Mouse (Mus musculus): ENCODE results near the gene Ccdc92b.
A peak's percentile ranks its signal among the peaks of the same experiment; 100 is the strongest.

Ccdc92b gene

DNA sequence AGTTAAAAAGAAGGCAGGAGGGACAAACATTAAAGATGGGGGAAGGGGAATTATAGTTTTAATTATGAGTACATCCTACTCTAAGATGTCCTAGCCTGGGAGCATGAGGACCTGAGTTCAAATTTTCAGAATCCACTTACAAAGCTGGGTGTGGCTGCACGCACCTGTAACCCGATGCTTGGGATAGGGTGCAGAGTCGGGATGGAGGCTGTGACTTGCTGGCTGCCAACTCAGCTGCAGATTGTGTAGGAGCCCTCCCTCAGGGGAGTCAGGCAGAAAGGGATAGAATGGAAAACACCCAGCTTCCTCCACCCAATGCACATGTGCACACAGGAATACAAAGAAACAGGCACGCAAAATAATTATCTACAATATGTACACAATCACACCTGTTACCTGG, 6.0 kb upstream of the Ccdc92b start:
- no peak for DNase-seq

- DNase-seq = no peak
Observed at GRCm38 (mm10) chr11:74615571-74615970, 3.8 kb upstream of the Ccdc92b start.

DNA sequence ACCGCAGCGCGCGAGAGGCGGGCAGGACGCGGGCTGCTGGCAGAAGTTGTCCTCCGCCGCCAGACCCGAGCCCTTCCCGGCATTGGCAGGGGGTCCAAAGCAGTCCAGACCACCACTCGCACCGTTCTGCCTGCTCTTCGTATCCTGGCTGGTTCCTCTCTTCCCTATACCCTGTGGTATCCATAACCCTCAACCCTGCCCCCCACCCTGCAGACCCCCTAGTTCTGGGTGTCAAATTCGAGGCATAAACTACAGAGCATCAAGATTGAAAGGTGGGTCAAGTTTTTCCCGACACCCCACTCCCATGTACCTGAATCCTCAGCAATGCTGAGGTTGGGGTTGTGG, 523 bp downstream of the Ccdc92b start:
- DNase-seq = no peak

DNA sequence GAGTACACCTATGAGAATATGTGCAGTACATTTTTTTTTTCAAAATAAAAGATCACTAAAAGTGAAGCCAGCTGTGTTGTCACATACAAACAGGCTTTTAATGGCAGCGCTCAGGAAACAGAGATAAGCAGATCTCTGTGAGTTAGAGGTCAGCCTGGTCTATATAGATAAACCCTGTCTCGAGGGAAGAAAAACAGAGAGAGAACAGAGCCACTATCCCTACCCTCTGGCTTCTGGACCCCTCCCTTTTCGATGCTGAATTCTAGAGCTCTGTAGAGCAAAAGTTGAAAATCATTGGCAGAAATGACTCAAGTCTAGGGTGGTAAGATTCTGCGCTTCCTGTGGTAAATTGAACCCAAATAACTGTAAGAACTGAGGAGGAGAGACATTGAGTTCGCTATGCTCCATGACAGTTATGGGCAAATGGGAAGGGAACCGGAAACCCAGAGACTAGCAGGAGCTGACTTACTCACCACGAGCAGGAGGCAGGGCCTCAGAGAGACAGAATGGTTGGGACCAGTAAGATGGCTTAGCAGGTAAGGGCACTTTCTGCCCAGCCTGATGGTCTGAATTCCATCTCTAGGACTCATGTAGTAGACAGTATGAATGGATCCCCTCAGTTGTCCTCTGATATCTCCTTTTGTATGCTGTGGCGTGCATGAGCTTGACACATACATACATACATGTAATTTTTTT, 2.7 kb downstream of the Ccdc92b start:
- DNase-seq = no peak

GRCm38 (mm10) chr11:74623693-74624092, 4.3 kb downstream of the Ccdc92b start:
- no peak for DNase-seq

- DNase-seq = no peak
Observed at GRCm38 (mm10) chr11:74625333-74625732, 5.9 kb downstream of the Ccdc92b start.

DNA sequence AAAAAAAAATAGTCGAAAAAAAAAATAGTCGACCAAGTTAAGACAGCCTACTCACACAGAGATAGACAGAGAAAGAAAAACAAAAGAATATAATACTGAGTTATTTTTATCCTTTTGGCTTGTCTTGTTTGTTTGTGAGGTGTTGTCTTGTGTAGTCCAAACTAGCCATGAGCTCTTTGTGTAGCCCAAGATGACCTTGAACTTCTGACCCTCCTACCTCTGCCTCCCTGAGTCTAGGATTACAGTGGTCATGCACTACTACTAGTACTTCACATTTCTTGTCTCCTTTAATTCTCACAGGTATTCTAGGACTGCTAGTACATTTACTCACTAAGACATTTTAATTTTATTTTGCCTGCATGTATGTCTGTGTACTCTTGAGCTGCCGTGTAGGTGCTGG, 8.1 kb downstream of the Ccdc92b start:
- no peak for DNase-seq

DNA sequence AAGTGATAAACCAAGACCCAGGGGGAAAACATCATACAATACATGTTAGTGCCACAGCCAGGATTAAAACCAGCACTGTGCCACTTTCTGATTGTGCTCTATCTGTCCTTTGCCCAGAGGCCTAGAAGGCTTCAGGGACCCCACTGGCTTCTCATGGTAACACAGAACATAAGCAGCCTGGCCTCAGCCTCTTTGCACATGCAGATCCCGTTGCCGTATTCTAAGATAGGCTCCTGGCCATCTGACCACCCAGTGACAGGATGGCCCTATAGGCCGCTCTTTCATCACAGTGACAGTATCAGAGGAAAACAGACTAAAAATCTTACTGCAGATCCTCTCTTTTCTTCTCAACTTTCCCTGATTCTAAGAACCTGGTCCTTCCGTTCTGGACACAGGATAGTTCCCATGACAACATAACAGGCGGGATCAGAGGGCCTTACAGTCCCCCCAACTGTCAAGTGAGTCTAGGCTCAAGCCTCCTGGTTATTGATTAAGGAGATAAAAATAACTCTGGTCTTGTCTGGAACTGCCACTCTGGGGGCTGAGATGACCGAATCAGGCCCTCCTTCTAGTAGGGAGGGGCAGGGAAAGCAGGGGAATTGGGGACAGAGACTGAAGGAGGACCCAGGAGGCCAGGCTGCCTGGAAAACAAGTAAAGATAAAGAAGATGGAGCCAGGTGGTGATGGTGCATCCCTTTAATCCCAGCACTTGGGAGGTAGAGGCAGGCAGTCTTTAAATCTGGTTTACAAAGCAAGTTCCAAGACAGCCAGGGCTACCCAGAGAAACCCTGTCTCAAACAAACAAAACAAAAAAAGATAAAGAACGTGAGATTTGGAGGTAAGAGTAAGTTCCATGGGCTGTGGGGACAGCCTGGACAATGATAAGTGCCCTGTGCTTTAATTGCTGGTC, 12.7 kb downstream of the Ccdc92b start:
- no peak for DNase-seq

GRCm38 (mm10) chr11:74634490-74635275, 15.3 kb downstream of the Ccdc92b start:
- DNase-seq = peak; percentile 49

GRCm38 (mm10) chr11:74637486-74637885, 18.1 kb downstream of the Ccdc92b start:
- no peak for DNase-seq

DNA sequence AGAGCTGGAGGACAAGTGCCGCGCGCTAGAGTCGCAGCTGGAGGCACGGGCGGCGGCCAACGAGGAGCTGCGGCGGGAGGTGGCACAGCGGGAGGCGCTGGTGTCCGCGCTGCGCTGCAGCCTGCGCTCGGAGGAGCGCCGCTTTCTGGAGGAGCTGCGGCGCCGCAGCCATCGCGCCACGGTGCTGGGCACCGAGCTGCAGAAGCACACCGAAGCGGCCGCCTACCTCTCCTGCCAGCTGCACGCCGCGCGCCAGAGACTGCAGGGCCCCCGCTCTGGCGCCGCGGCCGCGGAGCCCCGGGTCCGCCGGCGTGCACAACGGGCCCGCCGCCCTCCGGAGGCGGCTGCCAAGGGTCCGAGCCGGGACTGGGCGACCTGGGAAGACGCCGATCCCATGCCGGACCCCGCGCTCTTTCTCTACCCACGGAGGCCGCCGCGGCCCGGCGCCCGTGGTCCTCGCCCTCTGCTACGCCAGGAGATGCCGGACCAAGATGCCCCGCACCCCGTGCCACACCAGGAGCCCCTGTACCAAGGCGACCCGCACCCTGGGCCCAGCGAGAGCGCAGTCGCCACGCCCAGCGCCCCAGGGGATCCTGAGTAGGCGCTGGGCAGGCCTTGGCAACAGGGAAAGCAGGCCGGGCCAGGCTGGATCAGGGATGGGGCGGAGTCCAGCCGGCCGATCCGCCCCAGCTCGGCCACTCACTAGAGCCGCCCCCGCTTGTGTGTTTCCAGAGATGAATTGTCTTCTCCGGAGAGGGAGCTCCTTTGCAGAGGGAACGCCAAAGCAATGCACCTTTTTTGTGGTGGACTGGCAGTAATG, 18.8 kb downstream of the Ccdc92b start:
- DNase-seq = peak; percentile 66

DNA sequence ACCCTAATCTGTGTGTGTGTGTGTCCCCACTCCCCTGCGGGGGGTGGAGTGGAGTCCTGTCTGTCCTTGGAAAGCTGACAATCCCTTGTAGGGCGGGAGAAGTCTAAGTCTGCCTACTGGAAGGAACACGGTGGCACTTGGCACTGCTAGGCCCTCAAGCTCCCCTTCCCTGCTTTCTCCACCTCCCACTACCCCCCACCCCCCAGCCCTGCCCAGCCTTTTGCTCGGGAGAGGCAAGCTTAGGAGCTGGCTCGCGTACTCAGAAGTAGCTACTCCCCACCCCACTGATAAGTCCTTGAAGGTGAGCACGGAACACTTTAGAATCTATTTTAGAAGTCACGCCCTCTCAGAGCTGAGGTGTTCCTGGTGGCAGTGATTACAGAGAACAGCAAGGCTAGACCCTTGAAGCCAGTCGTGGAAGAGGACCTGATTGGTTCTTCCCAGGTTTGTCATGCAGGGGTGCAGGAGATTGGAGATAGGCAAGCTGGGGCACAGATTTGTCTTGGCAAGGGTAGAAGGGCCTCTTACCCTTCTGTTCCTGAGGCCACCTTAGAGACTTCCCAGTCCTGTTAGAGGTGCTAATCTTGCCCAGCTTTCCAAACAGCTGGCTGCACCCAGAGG, 19.5 kb downstream of the Ccdc92b start:
- DNase-seq = no peak

- DNase-seq = no peak
Observed at GRCm38 (mm10) chr11:74639628-74640027, 20.2 kb downstream of the Ccdc92b start.

DNA sequence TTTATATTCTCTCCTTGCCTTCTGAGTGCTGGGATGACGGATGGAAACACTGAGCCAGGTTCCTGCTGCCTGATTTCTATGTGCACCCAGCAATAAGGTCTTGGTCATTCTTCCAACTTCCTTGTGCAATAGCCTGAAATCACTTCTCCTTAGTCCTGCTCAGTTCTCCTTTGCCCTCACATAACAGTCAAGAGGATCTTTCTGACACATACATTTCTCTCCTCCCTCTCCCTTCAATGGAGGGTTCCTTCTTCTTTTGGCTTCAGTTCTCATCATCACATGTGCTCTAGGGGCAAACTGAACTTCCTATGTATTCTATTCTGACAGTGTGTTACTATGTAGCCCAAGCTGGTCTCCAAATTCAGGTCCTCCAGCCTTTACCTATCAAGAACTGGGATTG, 28.6 kb downstream of the Ccdc92b start:
- no peak for DNase-seq

- DNase-seq = no peak
Observed at GRCm38 (mm10) chr11:74648676-74649075, 29.3 kb downstream of the Ccdc92b start.

DNA sequence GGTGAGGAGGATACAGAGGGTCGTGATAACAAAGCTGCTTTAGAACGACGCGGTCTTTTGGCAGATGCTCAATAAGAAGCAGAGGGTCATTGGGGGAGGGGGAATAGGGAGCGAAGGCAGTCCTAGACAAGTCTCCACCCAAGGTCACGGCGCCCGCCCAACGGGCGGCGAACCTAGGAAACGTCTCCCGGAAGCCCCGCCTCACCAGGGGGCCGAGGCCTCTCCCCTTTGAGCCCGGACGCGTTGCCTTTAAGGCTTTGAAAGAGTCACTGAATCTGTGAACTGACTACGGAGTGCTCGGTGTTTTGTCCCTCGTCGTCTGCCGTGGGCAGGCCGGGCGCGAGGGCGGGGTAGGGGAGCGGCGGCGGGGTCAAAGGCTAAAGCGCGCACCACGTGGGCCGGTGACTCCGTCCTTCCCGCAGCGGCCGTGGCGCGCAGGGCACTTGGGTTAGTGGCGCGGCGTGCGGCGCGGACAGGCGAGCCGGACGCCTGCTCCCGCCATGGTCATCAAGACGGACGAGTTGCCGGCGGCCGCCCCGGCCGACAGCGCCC, 29.8 kb downstream of the Ccdc92b start, which contains the start of gene Cluh:
Cluh (plus strand) TSS at position 401 of the 552 bp plus-strand sequence.
- DNase-seq = peak; percentile 95

DNA sequence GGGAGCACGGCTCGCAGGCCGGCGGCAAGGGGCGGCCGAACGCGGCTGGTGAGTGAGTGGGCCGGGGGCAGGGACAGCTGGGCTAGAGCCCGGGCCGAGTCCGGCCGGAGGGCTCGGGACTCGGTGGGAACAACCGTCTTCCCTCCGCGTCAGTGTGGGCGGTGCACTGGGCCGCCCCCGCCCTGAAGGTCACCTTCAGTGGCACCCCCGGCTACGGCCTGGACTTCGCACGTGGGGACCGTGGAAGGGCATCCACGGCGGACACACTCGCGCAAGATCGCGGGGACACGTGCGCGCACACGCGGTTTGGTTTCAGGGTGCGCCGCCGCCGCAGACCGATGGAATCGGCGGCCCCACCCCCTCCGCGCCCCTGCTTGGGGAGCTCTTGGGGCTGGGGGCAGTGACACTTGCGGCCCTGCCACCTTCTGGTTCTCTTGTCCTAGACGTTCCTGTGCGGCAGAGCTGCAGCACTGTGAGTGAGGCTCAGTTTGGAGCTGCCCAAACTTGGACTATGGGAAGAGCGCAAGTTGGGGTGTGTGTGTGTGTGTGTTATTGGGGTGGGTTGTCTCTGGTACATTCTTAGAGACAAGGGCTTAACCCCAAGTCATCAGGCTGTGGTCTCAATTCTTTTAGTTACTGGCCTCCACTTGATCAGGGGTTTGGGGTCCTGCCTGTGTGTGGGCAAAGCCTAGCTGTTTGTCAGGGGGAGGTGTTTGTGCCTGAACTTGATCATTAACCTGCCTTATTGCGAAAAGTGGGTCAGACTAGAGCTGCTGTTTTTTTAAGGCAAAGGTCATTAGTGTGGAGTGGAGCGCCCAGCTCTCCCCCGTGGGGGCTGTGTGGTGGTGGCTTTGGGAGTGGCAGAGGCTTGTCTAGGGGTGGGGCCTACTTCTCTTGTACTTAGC, 30.5 kb downstream of the Ccdc92b start:
- peak; percentile 47 for DNase-seq

DNA sequence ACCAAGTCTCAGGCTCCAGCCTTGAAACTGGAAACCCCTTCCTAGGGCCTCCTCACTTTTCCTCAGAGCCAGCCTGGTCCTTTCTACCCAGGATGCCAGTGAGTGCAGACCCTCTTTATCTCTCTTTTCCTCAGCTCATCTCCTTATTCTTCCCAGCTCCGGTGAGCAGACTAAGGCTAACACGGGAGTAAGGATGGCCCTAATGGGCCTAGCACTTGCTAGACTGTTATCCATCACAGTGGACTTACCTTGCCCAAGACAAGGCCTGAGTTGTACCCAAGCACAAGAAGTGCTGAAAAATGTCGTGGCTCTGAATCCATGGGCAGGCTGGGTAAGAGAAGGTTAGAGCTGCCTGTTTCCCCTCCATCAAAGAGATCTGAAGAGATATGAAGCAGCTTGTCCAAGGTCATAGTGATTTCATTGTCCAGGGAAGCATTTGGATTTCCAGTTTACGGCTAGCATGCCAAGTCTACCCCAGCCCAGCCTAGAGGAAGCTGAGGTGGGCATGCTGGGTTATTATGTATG, 31.2 kb downstream of the Ccdc92b start:
- no peak for DNase-seq

DNA sequence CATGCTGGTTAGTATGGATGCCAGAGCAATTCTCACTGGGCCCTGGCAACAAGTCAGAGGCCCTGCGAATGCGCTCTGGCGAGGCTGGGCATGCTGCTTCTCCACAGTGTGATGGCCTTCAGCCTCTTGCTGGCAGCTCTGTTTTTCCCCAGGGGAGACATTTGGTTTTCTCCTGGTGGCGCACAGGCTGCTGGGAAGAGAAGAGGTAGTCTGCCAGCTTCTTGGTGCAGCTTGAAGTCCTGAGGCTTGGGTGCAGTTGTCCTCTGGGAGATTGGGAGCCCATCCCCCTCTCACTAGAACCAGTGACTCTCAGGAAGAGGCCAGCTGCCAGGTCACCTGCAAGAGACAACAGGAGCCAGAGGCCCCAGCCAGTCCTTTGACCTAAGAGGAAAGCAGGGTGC, 33.4 kb downstream of the Ccdc92b start:
- DNase-seq = no peak

GRCm38 (mm10) chr11:74653385-74653784, 34.0 kb downstream of the Ccdc92b start:
- no peak for DNase-seq
